Mouse (Mus musculus): ENCODE measurements around the gene Cib1.

Cib1 gene

GRCm38 (mm10) chr7:80210982-80211381 is 21.6 kb downstream of the Cib1 start:
- H3K9me3 ChIP-seq (ENCODE audit: low read length): no peaks in the 10 kb centered on the region
- peaks cover 97% of the 10 kb centered on the region for H3K36me3 ChIP-seq (ENCODE audit: insufficient read depth, low read length)
- peaks cover 96% of the 10 kb centered on the region for H3K4me1 ChIP-seq (replicated peaks; ENCODE audit: low read depth, low read length)
- H3K27me3 ChIP-seq (ENCODE audit: insufficient read depth, low read length): no peaks in the 10 kb centered on the region
- TF ChIP-seq CTCF (conservative IDR thresholded peaks at IDR 0.05; ENCODE audit: low read length) (no peak), NANOG (IDR thresholded peaks at IDR 0.05; ENCODE audit: borderline replicate concordance, low read length) (no peak), POU5F1 (IDR thresholded peaks at IDR 0.05; ENCODE audit: borderline replicate concordance, low read length) (no peak)
- H3K4me3 ChIP-seq (replicated peaks; ENCODE audit: low read length): 0 out of 2 replicates have a peak overlapping the region, but pooled peaks have one; percentile 17

- Histone ChIP-seq H3K9me3 (ENCODE audit: low read length) (no peaks in the 10 kb centered on the region), H3K36me3 (ENCODE audit: insufficient read depth, low read length) (peaks cover 97% of the 10 kb centered on the region), H3K4me3 (replicated peaks; ENCODE audit: low read length) (peak overlapping the region; percentile 59; the same call in 1 of the 2 replicates), H3K27me3 (ENCODE audit: insufficient read depth, low read length) (no peaks in the 10 kb centered on the region), H3K4me1 (replicated peaks; ENCODE audit: low read depth, low read length) (peaks cover 96% of the 10 kb centered on the region)
- TF ChIP-seq POU5F1 (IDR thresholded peaks at IDR 0.05; ENCODE audit: borderline replicate concordance, low read length): no peak
- no peak for TF ChIP-seq NANOG (IDR thresholded peaks at IDR 0.05; ENCODE audit: borderline replicate concordance, low read length)
- no peak for TF ChIP-seq CTCF (conservative IDR thresholded peaks at IDR 0.05; ENCODE audit: low read length)
These were observed 22.9 kb downstream of the Cib1 start for GRCm38 (mm10) chr7:80209669-80210068.

- TF ChIP-seq CTCF (conservative IDR thresholded peaks at IDR 0.05; ENCODE audit: low read length): no peak
- no peak for TF ChIP-seq NANOG (IDR thresholded peaks at IDR 0.05; ENCODE audit: borderline replicate concordance, low read length)
- TF ChIP-seq POU5F1 (IDR thresholded peaks at IDR 0.05; ENCODE audit: borderline replicate concordance, low read length): no peak
- H3K9me3 ChIP-seq (ENCODE audit: low read length): no peaks in the 10 kb centered on the region
- H3K4me3 ChIP-seq (replicated peaks; ENCODE audit: low read length): peak overlapping the region; percentile 59
- H3K4me1 ChIP-seq (replicated peaks; ENCODE audit: low read depth, low read length): peaks cover 96% of the 10 kb centered on the region
- H3K36me3 ChIP-seq (ENCODE audit: insufficient read depth, low read length): peaks cover 97% of the 10 kb centered on the region
- no peaks in the 10 kb centered on the region for H3K27me3 ChIP-seq (ENCODE audit: insufficient read depth, low read length)
These were observed 23.7 kb downstream of the Cib1 start for GRCm38 (mm10) chr7:80208738-80209430.

GRCm38 (mm10) chr7:80208026-80208642 is 24.5 kb downstream of the Cib1 start:
- TF ChIP-seq CTCF (conservative IDR thresholded peaks at IDR 0.05; ENCODE audit: low read length): no peak
- TF ChIP-seq NANOG (IDR thresholded peaks at IDR 0.05; ENCODE audit: borderline replicate concordance, low read length): no peak
- no peak for TF ChIP-seq POU5F1 (IDR thresholded peaks at IDR 0.05; ENCODE audit: borderline replicate concordance, low read length)
- Histone ChIP-seq H3K9me3 (ENCODE audit: low read length) (no peaks in the 10 kb centered on the region), H3K36me3 (ENCODE audit: insufficient read depth, low read length) (peaks cover 97% of the 10 kb centered on the region), H3K27me3 (ENCODE audit: insufficient read depth, low read length) (no peaks in the 10 kb centered on the region), H3K4me1 (replicated peaks; ENCODE audit: low read depth, low read length) (peaks cover 96% of the 10 kb centered on the region), H3K4me3 (replicated peaks; ENCODE audit: low read length) (peak overlapping the region; percentile 59)

- Histone ChIP-seq H3K36me3 (ENCODE audit: insufficient read depth, low read length) (peaks cover 97% of the 10 kb centered on the region), H3K27me3 (ENCODE audit: insufficient read depth, low read length) (no peaks in the 10 kb centered on the region), H3K4me1 (replicated peaks; ENCODE audit: low read depth, low read length) (peaks cover 98% of the 10 kb centered on the region), H3K9me3 (ENCODE audit: low read length) (no peaks in the 10 kb centered on the region), H3K4me3 (replicated peaks; ENCODE audit: low read length) (peak overlapping the region; percentile 59)
- TF ChIP-seq POU5F1 (IDR thresholded peaks at IDR 0.05; ENCODE audit: borderline replicate concordance, low read length) (no peak), CTCF (conservative IDR thresholded peaks at IDR 0.05; ENCODE audit: low read length) (no peak), NANOG (IDR thresholded peaks at IDR 0.05; ENCODE audit: borderline replicate concordance, low read length) (no peak)
These were observed 25.3 kb downstream of the Cib1 start for GRCm38 (mm10) chr7:80207314-80207731.

GRCm38 (mm10) chr7:80205705-80206589 is 26.7 kb downstream of the Cib1 start:
- H3K36me3 ChIP-seq (ENCODE audit: insufficient read depth, low read length): peaks cover 99% of the 10 kb centered on the region
- H3K4me1 ChIP-seq (replicated peaks; ENCODE audit: low read depth, low read length): peaks cover 100% of the 10 kb centered on the region
- no peaks in the 10 kb centered on the region for H3K27me3 ChIP-seq (ENCODE audit: insufficient read depth, low read length)
- no peak for TF ChIP-seq POU5F1 (IDR thresholded peaks at IDR 0.05; ENCODE audit: borderline replicate concordance, low read length)
- TF ChIP-seq NANOG (IDR thresholded peaks at IDR 0.05; ENCODE audit: borderline replicate concordance, low read length): no peak
- no peak for TF ChIP-seq CTCF (conservative IDR thresholded peaks at IDR 0.05; ENCODE audit: low read length)
- no peaks in the 10 kb centered on the region for H3K9me3 ChIP-seq (ENCODE audit: low read length)
- peak overlapping the region; percentile 59 for H3K4me3 ChIP-seq (replicated peaks; ENCODE audit: low read length)

- 0 out of 2 replicates have a peak overlapping the region, but pooled peaks have one; percentile 59 for H3K4me3 ChIP-seq (replicated peaks; ENCODE audit: low read length)
- no peaks in the 10 kb centered on the region for H3K9me3 ChIP-seq (ENCODE audit: low read length)
- H3K27me3 ChIP-seq (ENCODE audit: insufficient read depth, low read length): no peaks in the 10 kb centered on the region
- peaks cover 100% of the 10 kb centered on the region for H3K4me1 ChIP-seq (replicated peaks; ENCODE audit: low read depth, low read length)
- TF ChIP-seq POU5F1 (IDR thresholded peaks at IDR 0.05; ENCODE audit: borderline replicate concordance, low read length) (no peak), CTCF (conservative IDR thresholded peaks at IDR 0.05; ENCODE audit: low read length) (no peak), NANOG (IDR thresholded peaks at IDR 0.05; ENCODE audit: borderline replicate concordance, low read length) (no peak)
- H3K36me3 ChIP-seq (ENCODE audit: insufficient read depth, low read length): peaks cover 99% of the 10 kb centered on the region
These were observed 27.7 kb downstream of the Cib1 start for GRCm38 (mm10) chr7:80204961-80205360.

GRCm38 (mm10) chr7:80204362-80204761 is 28.3 kb downstream of the Cib1 start:
- H3K36me3 ChIP-seq (ENCODE audit: insufficient read depth, low read length): peaks cover 94% of the 10 kb centered on the region
- no peak overlapping the region; the same call in 1 of the 2 replicates for H3K4me3 ChIP-seq (replicated peaks; ENCODE audit: low read length)
- no peaks in the 10 kb centered on the region for H3K27me3 ChIP-seq (ENCODE audit: insufficient read depth, low read length)
- no peaks in the 10 kb centered on the region for H3K9me3 ChIP-seq (ENCODE audit: low read length)
- TF ChIP-seq POU5F1 (IDR thresholded peaks at IDR 0.05; ENCODE audit: borderline replicate concordance, low read length) (no peak), CTCF (conservative IDR thresholded peaks at IDR 0.05; ENCODE audit: low read length) (no peak), NANOG (IDR thresholded peaks at IDR 0.05; ENCODE audit: borderline replicate concordance, low read length) (no peak)
- peaks cover 100% of the 10 kb centered on the region for H3K4me1 ChIP-seq (replicated peaks; ENCODE audit: low read depth, low read length)
